Mouse (Mus musculus) left cerebral cortex, adult 2 months (tissue): Measurements from ENCODE around the gene Hunk. TPM values are rescaled to one million over a fixed set of nuclear protein-coding genes. Genes with fewer than 3 reads are reported as not detected.

Experiments used
- DNase-seq, 2 experiments: peaks; one replicate each; pipeline ENCODE4 v3.0.0; 2021 to 2022; ENCODE audit warnings: low spot score in 2 of 2, mixed read lengths in 1 of 2; ENCODE audit errors: extremely low spot score in 1 of 2
- H3K27ac ChIP-seq: fragments of 200-600 bp; 2 replicates; pipeline ENCODE4 v1.8.1; 2022
- H3K4me3 ChIP-seq: fragments of 200-600 bp; 2 replicates; pipeline ENCODE4 v1.8.1; 2022
- CTCF ChIP-seq: fragments of 200-600 bp; IDR thresholded peaks from 2 replicates; pipeline ENCODE4 v1.8.1; 2022; ENCODE audit warnings: antibody characterized with exemption, mild to moderate bottlenecking, moderate library complexity
- intact Hi-C: fragments of 180-260 bp; cut with DNase I; formaldehyde crosslinking; loops from one replicate; pipeline ENCODE4 v1.15.1; 2025
- total RNA-seq, 2 experiments: library from RNA; stranded (reverse); gene quantifications; 2 replicates each; pipeline ENCODE4 v1.2.3; 2021

Gene Hunk
- total RNA-seq, 2 experiments from 2014 or later = 14.1 to 27.2 TPM

- Histone ChIP-seq H3K4me3 (no peak overlapping the region), H3K27ac (no peak overlapping the region)
- no peak for DNase-seq
- TF ChIP-seq CTCF = no peak; the same call in 1 of the 2 replicates
- intact Hi-C loops = no loop called here
Measured at GRCm38 (mm10) chr16:90421145-90421544, 35.3 kb downstream of the Hunk start.

- no peak for DNase-seq
- intact Hi-C loops = no loop called here
- no peak overlapping the region for H3K4me3 ChIP-seq
- H3K27ac ChIP-seq = peak overlapping the region; percentile 37; the same call in 1 of the 2 replicates
- TF ChIP-seq CTCF = no peak
Measured at GRCm38 (mm10) chr16:90421551-90421950, 35.7 kb downstream of the Hunk start.

GRCm38 (mm10) chr16:90422108-90422529 is 36.3 kb downstream of the Hunk start:
- Histone ChIP-seq H3K27ac (peak overlapping the region; percentile 37; the same call in 1 of the 2 replicates), H3K4me3 (no peak overlapping the region)
- intact Hi-C loops = no loop called here
- TF ChIP-seq CTCF = no peak
- DNase-seq = peak; percentile 14 to 38

- intact Hi-C loops = no loop called here
- H3K27ac ChIP-seq = no peak overlapping the region
- no peak for TF ChIP-seq CTCF
Measured at GRCm38 (mm10) chr16:90423898-90424297, 38.1 kb downstream of the Hunk start.

GRCm38 (mm10) chr16:90424391-90424790 is 38.6 kb downstream of the Hunk start:
- no peak overlapping the region for H3K27ac ChIP-seq
- intact Hi-C loops = no loop called here
- no peak for DNase-seq
- no peak for TF ChIP-seq CTCF
- H3K4me3 ChIP-seq = no peak overlapping the region

More at GRCm38 (mm10) chr16:90423898-90424297, 38.1 kb downstream of the Hunk start:
- H3K4me3 ChIP-seq = no peak overlapping the region
- DNase-seq = no peak

- H3K27ac ChIP-seq = no peak overlapping the region
- no peak overlapping the region for H3K4me3 ChIP-seq
- TF ChIP-seq CTCF = no peak
- intact Hi-C loops = no loop called here
- DNase-seq = no peak
Measured at GRCm38 (mm10) chr16:90426234-90426633, 40.4 kb downstream of the Hunk start.

GRCm38 (mm10) chr16:90427838-90428630 is 42.2 kb downstream of the Hunk start:
- intact Hi-C loops = no loop called here
- no peak overlapping the region for H3K27ac ChIP-seq
- H3K4me3 ChIP-seq = no peak overlapping the region
- no peak for DNase-seq
- no peak for TF ChIP-seq CTCF

- intact Hi-C loops = no loop called here
- no peak for TF ChIP-seq CTCF
- Histone ChIP-seq H3K4me3 (no peak overlapping the region), H3K27ac (no peak overlapping the region)
- DNase-seq = no peak
Measured at GRCm38 (mm10) chr16:90433551-90433950, 47.7 kb downstream of the Hunk start.

GRCm38 (mm10) chr16:90435231-90435630 is 49.4 kb downstream of the Hunk start:
- H3K27ac ChIP-seq = no peak overlapping the region
- TF ChIP-seq CTCF = no peak
- intact Hi-C loops = no loop called here
- DNase-seq = no peak
- H3K4me3 ChIP-seq = no peak overlapping the region

GRCm38 (mm10) chr16:90437276-90437675 is 51.5 kb downstream of the Hunk start:
- Histone ChIP-seq H3K4me3 (no peak overlapping the region), H3K27ac (no peak overlapping the region)
- intact Hi-C loops = no loop called here
- no peak for DNase-seq
- TF ChIP-seq CTCF = no peak

- Histone ChIP-seq H3K27ac (no peak overlapping the region), H3K4me3 (no peak overlapping the region)
- TF ChIP-seq CTCF = no peak
- DNase-seq = no peak
- intact Hi-C loops = no loop called here
Measured at GRCm38 (mm10) chr16:90439493-90439892, 53.7 kb downstream of the Hunk start.

GRCm38 (mm10) chr16:90440654-90441053 is 54.8 kb downstream of the Hunk start:
- DNase-seq = no peak
- no peak overlapping the region for H3K4me3 ChIP-seq
- intact Hi-C loops = no loop called here
- H3K27ac ChIP-seq = no peak overlapping the region
- TF ChIP-seq CTCF = no peak

GRCm38 (mm10) chr16:90442991-90443390 is 57.2 kb downstream of the Hunk start:
- Histone ChIP-seq H3K27ac (no peak overlapping the region), H3K4me3 (no peak overlapping the region)
- no peak for TF ChIP-seq CTCF
- intact Hi-C loops = no loop called here
- DNase-seq = no peak
